Mouse (Mus musculus) spleen, adult 2 months (tissue): ENCODE measurements at regions not wholly inside any gene's neighbourhood (a gene's known extent, or its start where the extent isn't known, plus 50 kb on each side); places are given as distances from the start of the nearest gene placed in this dataset.

Experiments used
- CTCF ChIP-seq: fragments of 200-500 bp; IDR thresholded peaks from 2 replicates; pipeline ENCODE4 v1.5.1; 2011; ENCODE audit warnings: mild to moderate bottlenecking, inconsistent platforms; ENCODE audit not compliant: insufficient read depth, insufficient read length, insufficient replicate concordance; ENCODE audit errors: extremely low read depth
- POLR2A ChIP-seq: fragments of 200-500 bp; IDR thresholded peaks from 2 replicates; pipeline ENCODE4 v1.6.1; 2011; ENCODE audit warnings: low read depth, low read length, inconsistent platforms

DNA sequence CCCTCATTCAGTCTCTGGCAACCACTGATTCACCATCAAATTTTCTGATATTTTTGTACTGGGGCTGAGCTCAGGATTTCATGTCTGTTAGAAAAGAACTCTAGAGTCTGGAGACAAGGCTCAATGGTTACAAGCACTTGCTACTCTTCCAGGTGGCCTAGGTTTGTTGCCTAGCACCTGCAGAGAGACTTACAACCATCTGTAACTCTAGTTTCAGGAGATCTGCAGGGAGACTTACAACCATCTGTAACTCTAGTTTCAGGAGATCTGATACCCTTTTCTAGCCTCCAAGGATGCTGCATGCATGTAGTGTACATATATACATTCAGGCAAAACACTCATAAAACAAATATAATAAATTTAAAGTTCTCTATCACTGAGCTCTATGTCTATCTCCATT lies 166.1 kb downstream of the Akr1d1 start:
- no peak for TF ChIP-seq CTCF
- TF ChIP-seq POLR2A: no peak
